Mouse (Mus musculus) erythroid progenitor cell, adult 5-6 weeks (primary cell): Measurements from ENCODE around the gene Rsg1. TPM values are rescaled to one million over a fixed set of nuclear protein-coding genes. Genes with fewer than 3 reads are reported as not detected.

Experiments used
- ATAC-seq: replicated peaks from 2 replicates; pipeline ENCODE4 v1.8.0; 2016; ENCODE audit warnings: moderate number of reproducible peaks, mild to moderate bottlenecking, moderate TSS enrichment, inconsistent platforms; ENCODE audit not compliant: poor library complexity, low FRiP score, severe bottlenecking
- total RNA-seq, 2 experiments: library from RNA; stranded (forward) in 1 of 2; stranded (reverse) in 1 of 2; fragments of 150-400 nt in 1 of 2; fragments of 186-747, 209-891 nt in 1 of 2; gene quantifications; 2 replicates each; pipeline versions ENCODE4 v1.2.3 to v1.2.4; 2015 to 2017; ENCODE audit warnings: low replicate concordance in 2 of 2

The Rsg1 gene
- total RNA-seq, 2 experiments from 2014 or later, result not detected

DNA sequence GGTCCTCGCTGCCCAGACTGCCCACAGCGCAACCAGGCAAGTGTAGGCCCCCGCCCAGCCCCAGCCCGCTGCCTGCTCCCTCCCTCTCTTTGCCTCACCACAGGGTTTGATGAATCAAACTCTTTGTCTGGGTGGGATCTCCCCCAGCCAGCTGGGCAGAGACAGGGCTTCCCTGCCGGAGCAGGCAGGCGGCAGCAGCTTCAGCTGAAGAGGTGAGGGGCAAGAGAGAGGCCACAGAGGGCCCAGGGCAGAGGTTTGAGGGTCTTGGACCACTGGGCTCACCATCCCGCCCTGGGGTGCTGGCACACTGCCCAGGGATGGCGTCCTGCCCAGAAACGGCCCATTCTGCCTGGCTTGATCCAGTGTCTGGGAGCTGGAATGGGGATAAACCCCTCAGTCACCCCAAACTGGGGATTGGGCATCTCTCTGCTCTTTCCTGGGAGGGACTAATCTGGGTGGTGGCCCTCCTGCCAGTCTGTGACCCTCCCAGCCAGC is 31.2 kb downstream of the Rsg1 start:
- ATAC-seq, result no peak

DNA sequence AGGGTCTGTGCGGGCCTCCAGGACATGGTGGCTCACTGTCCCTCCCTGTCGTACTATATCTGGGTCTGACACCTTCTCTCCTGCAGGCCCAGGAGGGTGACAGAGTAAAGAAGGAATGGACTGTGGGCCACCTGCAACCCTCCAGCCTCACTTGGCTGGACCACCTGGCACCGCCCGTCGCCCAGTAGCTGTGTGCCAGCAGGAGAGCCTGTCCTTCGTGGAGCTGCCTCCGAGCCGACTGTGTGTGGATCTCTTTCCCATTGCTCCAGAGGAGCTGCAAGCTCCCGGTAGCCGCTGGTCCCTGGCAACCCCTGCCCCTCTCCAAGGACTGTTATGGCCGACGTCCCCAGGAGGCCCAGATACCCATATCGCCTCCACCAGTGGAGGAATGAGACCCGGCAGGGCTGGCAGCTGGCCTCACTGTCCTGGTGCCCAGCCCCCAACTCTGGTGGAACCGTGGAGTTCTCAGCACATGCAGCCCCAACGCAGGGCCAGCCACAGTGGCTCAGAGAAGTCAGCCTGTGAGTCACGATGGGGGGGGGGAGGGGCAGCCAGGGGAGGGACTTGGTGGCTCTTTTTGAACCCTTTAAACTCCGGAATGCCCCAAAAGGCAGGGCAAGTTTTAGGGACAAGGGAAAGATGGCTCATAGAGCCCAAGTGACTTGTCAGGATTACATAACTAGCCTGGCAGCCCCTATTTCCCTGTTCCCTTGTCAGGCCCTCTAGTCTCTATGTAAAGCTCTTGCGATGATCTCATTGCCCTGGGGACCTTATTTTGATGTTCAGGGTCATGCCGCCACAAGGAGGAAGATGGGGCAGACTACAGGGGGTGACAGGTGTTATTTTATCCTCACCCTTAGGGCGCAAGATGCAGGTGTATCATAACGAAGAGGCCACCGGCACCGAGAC is 32.6 kb downstream of the Rsg1 start:
- ATAC-seq, result no peak

DNA sequence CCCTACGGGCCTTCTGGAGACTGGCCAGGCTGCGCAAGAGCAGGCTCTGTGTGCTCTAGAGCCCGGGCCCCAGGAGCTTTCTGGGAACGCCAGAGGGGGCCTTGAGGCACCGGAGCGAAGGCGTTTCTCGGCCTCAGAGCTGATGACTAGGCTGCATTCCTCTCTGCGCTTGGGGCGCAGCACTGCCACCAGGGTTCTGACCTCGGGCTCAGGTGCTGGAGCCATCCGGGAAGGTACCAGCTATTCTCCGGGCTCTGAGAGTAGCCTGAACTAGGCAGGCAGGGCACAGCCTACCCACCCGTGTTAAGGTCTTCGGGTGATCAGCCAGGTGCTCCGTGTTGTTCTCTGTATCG is 33.2 kb downstream of the Rsg1 start:
- ATAC-seq, result no peak

DNA sequence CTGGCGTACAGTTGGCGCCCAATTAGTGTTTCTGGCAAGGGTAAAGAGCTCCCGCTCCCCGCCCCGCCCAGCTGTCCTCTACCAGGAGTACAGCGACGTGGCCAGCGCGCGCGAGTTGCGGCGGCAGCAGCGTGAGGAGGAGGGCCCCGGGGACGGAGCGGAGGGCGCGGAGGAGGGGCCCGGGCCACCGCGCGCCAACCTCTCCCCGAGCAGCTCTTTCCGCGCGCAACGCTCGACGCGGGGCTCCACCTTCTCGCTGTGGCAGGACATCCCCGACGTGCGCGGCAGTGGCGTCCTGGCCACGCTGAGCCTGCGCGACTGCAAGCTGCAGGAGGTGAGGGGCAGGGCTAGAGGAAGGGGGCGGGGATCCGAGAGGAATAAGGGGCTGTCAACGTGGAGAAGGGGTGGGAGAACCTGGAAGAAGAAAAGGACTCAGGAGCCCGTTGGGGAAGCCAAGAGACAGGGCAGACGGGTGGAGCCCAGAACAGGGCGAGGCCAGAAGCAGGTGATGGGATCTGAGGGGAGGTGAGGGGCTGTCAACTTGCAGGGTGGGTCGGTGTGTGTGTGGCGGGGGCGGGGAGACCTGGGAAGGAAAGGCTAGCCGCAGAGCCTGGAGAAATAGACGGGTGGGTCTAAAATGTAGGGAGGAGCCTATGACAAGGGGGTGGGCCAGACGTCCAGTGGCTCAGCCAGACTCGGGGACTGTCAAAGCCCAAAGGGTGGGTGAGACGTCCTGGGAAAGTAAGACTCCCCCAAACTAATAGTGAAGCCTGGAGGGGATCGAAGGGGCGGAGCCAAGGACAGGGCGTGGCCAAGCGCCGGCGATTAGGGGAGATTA is 34.2 kb downstream of the Rsg1 start:
- ATAC-seq, result no peak

DNA sequence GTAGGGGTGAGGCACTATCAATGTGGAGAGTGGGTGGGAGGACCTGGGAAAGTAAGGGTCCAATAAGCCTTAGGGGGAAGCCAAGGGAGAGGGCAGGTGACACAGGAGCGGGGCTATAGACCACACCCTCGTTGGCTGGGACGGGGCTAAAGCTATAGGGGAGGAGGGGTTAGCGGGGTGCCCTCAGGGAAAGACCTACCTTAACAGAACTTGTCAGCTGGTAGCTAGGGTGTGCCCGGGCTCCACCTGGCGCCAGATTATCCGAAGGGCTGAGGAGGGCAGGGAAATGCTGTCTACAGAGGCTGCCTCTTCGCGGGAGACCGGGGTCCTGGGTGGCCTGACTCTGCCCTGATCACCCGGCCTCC is 34.8 kb downstream of the Rsg1 start:
- no peak for ATAC-seq

DNA sequence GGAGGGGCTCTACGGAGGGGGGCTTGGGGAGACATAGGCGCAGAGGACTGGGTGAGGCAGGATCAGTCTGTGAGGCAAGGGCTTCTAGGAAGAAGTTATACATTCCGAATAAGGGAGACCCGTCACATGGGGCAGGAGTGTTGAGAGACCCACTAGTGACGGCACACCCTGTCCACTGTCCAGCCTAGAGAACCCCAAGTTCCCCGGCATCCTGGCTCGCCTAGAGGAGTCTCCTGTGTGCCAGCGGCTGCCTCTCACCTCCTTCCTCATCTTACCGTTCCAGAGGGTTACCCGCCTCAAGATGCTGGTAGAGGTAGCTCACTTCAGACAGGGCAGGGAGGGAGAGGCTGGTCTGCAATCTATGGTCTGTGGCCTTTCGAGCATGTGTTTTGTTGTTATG is 35.6 kb downstream of the Rsg1 start:
- ATAC-seq, result no peak

DNA sequence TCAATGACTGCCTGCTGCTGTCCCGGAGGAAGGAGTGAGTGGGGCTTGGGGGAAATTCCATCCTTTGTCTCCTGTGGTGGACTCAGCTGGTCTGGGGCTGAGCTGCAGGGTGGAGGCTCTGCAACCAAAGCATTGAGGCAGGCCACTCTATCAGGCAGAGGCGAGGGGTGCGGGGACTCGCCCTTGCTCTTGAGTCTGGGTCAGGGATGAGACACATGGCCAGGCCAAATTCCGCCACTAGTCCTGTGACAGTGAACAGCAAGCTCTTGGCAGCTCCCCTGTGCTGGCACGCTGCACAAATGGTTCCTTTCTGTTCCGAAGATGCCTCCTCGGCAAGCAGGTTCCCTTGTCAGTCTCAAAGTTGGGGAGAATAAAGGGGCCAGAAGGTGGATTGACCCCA is 37.3 kb downstream of the Rsg1 start:
- ATAC-seq, result no peak

DNA sequence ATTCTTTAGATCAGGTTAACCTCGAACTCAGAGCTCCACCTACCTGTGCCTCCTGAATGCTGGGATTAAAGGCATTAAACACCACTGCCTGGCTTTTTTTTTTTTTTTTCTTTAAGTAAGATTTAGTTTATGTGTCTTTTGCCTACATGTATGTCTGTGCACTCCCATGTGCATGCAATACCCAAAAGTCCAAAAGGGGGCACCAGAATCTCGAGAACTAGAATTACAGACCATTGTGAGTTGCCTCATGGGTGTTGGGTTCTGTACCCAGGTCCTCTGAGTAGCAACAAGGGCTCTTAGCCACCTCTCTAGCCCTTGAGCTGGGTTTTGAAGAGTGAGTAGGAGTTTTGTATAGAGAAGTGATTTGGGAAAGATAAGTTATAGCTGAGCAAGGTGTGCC is 38.9 kb downstream of the Rsg1 start:
- no peak for ATAC-seq

DNA sequence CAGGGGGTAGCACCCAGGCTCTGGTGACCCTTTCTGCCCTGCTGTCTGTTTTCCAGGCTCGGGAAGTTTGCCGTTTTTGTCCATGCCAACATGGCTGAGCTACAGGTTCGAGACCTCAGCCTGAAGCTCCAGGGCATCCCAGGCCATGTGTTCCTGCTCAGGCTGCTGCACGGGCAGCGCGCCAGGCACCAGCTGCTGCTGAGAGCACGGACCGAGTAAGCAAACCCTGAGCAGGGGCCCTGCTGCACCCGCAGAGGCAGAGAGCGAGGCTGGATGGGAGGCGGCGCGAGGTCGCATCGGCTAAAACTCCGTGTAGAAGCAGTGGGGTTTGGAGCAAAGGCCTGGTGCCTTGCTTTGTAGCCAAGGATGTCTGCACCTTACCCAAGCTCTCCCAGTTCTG is 40.5 kb downstream of the Rsg1 start:
- ATAC-seq, result no peak

DNA sequence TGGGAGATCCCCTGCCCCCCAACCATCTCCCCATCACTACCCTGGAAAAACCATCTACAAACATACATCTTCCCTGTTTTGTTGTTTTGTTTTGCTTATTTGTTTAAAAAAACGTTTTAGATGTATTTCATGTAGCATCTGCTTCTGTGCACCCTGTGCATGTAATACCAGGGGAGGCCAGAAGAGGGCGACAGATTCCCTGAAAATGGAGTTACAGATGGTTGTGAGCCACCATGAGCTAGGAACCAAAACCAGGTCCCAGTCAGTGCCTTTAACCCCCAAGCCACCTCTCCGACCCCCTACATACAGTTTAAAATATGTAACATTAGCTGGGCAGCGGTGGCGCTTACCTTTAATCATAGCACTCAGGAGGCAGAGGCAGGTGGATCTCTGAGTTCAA is 43.7 kb downstream of the Rsg1 start:
- no peak for ATAC-seq

DNA sequence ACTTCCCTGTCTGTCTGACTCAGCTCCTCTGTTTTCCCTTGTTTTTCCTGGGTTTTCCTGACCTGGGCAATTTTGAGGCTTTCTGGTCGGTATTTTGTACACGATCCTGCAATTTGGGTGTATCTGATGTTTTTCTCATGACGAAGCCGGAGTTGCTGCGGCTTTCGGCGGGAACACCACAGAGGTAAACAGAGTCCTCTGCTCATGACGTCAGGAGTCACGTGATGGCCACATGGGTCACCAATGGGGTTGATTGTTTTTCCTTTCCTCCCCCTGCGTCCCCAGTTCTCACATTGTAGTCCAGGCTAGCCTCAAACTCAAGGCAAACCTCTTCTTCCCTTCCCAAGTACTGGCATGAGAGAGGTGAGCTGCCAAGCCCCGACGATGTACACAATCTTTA is 45.7 kb downstream of the Rsg1 start:
- no peak for ATAC-seq

DNA sequence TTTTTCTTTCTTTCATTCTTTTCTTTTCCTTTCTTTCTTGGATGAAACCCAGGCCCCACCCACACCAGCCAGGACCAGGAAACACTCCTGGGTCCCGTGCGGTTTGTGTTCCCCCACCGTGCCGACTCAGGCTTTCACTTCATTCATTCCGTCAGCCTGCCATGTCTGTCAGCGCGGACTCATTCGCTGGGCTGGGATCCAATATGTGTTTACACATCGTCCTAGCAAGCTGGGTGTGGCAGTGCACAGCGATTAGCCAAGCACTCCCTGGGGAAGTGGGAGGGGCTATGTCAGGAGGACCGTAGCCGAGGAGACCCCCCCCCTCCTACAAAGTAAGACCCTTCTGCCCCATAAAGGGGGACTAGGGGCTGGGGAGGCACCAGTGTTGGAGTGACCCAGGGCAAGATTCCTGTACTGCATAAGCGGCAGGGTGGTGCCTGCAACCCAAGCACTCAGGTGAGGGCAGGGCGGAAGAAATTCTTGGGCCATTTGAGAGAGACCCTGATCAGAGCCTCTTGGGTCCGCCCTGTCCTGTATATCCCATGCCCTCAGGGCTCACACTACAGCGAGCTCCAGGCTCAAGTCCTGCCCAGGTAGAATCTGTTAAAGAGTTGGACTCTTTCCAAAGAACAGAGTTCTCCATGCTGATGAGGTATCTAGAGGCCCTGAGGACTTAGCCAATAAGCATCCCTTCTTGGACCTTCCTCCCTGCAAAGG is 46.4 kb downstream of the Rsg1 start:
- ATAC-seq, result no peak

DNA sequence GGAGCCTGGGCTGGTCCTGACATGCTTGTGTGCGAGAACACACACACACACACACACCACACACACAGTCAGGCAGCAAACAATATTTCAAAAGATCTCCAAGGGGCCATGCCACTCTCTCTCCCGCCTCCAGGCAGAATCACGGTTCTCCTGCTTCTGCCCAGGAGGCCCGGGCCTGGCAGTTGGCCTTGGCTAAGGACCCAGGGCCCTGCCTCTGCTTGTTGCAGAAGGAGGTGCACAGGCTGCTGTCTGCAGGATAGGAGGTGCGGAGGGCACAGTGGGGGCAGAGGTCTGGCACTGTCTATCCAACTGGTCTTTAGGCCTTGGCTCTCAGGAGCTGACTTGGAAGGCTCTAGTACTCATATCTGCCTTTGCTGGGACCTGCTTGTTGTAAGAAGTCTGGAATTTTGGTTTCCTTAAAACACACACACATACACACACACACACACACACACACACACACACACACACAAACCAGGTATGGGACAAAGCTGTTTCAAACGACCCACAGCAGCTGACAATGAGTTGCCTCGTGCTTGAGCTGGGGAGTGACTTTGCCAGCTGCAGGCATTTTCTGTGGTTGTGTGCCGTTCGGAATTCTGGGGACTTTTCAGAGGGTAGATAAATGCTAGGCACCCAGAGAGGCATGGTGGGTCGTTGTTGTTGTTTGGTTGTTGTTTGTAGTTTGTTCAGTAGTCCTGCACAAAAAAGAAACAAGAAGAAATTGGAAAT is 49.3 kb downstream of the Rsg1 start:
- ATAC-seq, result no peak

DNA sequence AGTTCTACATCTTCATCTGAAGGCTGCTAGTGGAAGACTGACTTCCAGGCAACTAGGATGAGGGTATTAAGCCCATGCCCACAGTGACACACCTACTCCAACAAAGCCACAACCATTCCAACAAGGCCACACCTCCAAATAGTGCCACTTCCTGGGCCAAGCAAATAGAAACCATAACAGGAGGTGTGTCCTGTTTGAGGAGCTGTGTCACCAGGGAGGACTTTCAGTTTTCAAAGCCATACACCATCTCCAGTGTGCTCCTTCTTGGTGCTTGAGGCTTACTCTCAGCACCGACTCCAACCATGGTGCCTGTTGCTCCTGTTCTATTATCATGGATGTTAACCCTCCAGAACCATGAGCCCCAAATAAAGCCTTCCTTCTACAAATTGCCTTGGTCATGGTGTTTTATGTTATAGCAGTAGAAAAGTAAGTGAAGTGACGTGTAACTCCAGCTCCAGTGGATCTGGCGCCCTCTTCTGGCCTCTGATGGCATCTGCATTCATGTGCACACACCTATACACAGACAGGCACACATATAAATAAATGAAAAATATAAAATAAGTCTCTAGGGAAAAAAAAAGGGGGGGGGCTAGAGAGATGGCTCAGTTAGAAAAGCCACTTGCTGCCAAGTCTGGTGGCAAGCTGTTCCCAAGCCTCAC is 52.4 kb downstream of the Rsg1 start:
- no peak for ATAC-seq

DNA sequence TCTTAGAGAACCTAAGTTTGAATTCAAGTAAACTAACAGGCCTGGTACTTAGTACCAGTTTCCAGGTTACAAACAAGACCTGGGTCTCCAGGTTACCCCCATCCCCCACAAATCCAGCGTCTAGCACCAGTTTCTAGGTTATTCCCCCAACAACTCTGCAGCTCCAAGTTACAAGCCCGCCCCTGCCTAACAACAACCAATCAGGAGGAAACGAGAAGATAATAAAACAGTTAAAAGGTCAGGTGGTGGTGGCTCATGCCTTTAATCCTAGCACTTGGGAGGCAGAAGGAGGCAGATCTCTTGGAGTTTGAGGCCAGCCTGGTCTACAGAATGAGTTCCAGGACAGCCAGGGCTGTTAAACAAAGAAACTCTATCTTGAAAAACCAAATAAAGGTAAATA is 53.5 kb downstream of the Rsg1 start:
- no peak for ATAC-seq

DNA sequence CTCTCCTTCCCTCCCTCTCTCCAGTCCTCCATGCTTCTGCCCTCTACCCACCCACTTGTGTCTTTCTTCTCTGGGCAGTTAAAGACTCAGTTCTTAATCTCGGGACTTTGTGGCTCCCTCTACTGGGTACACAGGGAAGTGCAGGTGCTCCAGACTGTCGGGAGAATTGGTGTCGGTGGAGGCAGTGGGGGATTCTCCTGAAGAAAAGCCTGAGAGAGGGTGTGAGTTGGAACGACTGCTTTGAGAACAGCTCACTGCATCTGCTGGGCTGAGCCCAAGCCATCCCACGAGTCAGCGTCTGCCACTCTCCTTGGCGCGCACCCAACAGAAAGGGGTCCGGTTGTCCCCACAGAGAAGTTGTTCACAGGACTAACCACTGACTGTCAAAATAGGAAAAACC is 54.1 kb downstream of the Rsg1 start:
- ATAC-seq, result peak; percentile 63

DNA sequence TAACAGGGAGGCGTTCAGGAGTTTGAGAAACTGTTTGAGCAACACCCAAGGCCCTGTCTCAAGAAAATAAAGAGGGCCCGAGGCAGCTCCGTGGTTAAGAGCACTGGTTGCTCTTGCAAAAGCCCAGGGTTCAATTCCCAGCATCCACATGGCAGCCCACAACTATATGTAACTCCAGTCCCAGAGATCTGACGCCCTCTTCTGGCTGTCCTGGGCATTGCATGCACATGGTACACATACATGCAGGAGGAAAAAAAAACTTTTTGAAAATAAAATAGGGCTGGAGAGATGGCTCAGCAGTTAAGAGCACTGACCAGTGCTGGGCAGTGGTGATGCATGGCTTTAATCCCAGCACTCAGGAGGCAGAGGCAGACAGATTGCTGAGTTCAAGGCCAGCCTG is 54.6 kb downstream of the Rsg1 start:
- no peak for ATAC-seq

DNA sequence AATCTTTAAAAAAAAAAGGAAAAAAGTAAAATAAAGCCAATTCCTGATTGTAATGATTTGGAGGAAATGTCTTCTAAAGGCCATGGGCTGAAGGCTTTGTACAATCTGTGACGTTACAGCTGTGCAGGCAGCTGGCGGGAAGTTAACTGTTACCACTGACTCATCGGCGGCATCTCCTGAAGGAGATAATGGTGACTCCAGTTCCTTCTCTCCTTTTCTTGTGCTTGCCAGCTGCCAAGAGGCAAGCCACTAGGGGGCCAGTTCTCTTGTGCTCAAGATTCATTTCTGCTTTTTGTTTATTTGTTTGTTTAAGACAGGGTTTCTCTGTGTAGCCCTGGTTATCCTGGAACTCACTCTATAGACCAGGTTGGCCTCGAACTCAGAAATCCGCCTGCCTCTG is 55.3 kb downstream of the Rsg1 start:
- ATAC-seq, result no peak

DNA sequence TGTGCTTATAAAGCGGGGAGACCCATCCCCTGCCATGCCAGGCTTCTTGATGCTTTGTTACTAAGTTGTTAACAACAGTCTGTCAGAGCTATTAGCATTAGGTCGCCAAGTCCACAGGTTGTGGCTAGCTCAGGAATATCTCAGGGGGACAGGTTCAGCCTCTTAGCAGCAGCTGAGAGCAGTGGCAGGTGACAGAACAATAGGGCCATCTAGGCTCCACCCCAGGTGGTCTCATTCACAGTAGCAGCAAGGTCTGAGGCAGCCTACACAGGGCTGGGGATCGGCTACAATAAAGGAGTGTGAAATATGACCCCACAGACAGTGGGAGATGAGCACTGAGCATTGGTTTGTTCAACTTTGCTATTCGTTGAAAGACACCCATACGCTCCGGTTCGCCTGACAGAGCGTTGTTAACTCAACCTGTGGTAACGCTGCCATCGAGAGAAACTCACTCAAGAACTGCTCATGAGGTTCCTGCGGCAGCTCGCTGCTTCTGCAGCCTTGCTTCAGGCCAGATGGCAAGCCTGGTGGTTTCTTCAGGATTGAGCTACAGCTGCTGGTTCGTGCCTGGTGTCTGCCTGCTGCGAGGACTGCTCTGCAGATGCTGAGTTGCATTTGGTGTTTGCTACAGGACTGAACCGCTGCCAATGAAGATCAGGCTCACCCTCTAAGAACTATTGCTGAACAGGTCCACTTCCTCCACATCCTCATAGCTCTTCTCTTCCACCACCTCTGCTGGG is 56.6 kb downstream of the Rsg1 start:
- ATAC-seq, result no peak
